Mouse (Mus musculus) gastrocnemius, postnatal 4 days (tissue): ENCODE results near the gene Tmem169. TPM values are rescaled to one million over a fixed set of nuclear protein-coding genes. Genes with fewer than 3 reads are reported as not detected.

ENCODE experiments used
- DNase-seq, 2 experiments: peaks; one replicate each; pipeline ENCODE4 v3.0.0; 2021 to 2022; ENCODE audit warnings: low spot score in 2 of 2, mixed read lengths in 2 of 2
- total RNA-seq, 2 experiments: library from RNA; stranded (reverse); gene quantifications; 2 replicates each; pipeline ENCODE4 v1.2.3; 2021

Tmem169 gene
- total RNA-seq, 2 experiments from 2014 or later, result 0.49 TPM

DNA sequence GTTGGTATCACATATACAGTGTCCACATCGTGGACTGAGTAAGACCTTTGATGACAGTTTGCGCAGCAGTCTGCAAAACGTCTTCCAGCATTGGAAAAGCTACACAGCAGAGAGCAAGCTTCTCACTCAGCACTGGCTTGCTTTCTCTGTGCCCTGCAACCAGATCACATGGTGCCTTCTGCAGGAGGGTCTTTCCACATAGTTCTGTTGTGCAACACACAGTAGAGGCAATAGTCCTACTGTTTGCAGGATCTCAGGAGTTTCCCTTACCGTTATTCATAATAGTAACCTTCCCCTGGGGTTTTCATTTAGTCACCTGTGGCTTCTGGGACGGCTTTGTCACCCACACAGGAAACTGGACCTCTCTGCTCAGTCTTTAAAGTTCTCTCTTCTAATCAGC is 36.6 kb downstream of the Tmem169 start:
- DNase-seq, result no peak

DNA sequence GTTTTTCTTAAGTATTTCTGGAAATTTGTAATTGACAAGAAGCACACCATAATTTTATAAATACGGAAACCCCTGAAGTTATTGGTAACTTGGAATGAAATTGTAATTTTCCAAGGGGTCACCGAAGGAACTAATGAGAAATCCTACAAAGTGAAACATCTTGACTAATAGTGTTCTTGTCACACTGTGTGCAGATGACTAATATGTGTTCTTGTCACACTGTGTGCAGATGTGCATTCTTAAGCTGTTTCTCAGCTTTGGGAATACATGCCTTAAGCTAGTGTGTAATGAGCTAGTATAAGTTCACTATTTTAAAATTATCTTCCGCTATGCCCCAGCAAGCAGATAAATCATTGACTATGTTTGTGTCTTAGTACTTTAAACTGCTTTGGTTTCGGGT is 39.1 kb downstream of the Tmem169 start:
- no peak for DNase-seq

DNA sequence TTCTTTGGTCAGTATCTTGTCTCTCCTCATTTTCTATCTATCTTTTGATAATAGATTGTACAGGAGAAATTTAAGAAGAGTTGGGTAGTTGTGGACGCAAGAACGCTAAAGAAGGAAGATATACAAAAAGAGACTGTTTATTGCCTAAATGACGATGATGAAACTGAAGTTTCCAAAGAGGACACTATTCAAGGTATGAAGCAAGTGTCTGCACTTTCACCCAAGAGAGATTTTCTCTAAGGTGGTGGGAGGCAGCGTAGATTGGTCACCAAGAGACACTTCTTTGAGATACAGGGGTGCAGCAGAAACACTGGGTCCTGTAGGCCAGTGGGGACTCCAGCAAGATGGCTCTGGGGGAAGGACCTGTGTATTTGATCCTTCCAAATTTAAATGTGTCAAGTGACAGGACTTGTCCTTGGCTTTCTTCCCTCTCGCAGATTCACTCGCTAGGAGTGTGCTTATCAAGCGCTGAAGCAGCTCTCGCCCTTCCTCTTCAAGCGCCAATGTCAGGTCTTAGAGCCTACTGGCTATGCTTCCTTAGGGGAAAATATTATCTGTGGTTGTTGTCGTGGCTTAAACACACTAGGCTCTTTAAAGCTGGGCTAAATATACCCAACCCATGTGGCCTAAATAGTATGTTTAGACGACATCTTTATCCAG is 42.1 kb downstream of the Tmem169 start:
- DNase-seq, result no peak

DNA sequence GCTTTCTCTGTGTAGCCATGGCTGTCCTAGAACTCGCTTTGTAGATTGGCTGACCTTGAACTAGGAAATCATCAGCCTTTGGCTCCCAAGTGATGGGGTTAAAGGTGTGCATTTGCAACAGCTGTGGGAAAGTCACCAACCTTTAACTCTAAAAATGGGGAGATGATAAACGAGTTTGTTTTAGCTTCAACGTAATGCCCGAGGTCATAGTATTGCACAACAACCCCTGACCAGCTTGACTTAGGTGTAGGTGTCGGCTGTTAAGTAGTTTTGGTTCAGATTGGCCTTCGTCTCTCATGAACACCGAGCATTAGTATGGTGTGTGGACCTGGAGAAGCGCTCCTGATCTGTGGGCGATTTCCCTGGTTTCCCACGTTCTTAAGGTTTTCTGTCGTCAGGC is 50.6 kb downstream of the Tmem169 start:
- no peak for DNase-seq

DNA sequence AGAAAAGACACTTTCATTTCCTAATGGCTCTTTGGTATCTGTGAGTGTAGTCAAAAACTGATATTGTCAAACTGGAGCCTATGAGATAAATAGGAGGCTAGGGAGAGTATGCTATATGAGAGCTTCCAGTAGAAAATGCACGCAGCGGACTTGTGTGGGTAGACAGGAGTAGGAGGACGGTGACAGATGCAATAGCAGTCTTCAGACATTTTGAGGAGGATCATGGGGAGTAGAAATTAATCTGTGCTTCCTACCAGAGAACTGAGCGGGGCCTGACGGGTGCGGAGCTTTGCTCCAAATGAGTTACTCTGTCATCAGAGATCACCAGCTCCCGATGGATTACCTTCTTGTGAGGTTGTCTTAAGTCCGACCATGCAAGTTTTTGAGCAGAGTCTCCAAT is 52.6 kb downstream of the Tmem169 start:
- no peak for DNase-seq

DNA sequence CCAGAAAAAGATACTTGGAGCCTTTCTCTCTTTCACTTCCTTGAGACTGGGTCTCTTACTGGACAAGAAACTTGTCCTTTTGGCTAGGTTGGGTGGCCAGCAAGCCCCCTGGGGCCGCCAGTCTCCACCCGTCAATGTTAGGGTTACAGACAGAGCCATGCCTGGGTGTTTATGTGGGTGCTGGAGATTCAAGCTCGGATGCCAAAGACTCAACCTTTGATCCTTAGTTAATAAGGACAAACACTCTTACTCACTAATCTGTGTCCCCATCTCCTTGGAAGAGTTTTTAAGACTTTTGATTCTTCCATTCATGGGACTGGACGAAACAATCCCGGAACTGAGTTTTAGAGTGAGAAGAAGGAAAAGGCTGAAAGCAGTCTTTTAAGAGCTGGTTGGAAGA is 54.2 kb downstream of the Tmem169 start:
- no peak for DNase-seq

DNA sequence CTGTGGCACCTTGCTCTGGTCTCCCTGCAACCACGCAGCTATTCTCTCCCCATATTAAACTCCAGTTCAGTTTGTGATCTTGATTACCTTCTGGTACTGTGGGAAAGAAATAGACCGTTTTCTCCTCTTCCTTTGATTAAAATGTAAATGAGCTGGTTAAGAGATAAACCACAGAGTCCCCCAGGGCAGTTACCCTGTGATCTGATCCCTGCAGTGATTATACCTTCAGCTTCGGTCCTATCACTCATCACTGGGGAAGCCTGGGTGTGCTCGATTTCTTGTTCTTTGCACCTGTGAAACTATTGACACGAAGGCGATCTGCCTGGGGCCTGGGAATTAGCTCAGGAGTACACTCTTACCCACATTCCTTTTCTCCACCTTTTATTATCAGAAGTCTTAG is 63.7 kb downstream of the Tmem169 start:
- DNase-seq, result no peak

Other genes with a start within 250 kb of the Tmem169 start
- 10 to 100 TPM; 33.4 to 36.6 TPM for gene Mreg, start 72.1 kb upstream of the Tmem169 start, total RNA-seq
- 10 to 100 TPM; 16.9 to 17.8 TPM for gene Pecr, start 55 bp upstream of the Tmem169 start, total RNA-seq
- 10 to 100 TPM; 18.1 to 19.6 TPM for gene Xrcc5, start 23.1 kb downstream of the Tmem169 start, total RNA-seq